Mouse (Mus musculus): ENCODE measurements at regions not wholly inside any gene's neighbourhood (a gene's known extent, or its start where the extent isn't known, plus 50 kb on each side); places are given as distances from the start of the nearest gene placed in this dataset.

DNA sequence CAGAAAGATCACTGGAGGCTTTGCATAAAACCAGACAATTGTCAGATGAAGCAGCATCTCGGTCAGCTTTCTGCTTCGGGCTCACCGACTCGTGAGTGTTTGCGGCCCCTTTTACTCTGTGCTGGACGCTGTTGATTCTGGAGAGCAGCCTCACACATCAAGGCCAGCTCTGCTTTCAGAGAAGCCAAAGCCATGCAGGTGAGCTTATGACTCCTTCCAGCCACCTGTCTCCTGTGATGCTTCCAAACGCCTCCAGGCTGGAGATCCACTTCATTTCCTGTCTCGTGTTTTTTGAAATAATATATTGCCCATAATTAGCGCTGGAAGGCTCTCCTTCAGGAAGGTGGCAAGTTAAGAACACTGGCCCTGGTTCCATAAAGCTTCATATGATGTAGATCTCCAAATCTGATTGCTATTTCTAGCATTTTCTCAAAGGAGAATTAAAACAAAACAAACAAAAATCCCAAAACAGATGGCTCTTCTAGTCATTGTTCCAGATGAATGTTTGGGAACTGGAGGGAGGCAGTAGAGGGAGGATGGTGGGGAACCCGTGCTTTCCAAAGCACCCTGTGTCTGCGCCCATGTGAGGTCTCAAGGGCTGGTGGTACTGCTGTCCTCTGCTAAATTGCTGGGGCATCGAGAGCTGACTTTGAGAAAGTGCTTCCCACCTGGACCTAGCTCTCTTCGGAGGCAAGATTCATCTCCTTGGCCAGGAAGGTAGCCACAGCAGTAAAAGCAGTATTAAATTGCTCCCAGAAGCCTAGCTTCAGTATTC is 593.9 kb upstream of the Gm19410 start:
- DNase-seq (ENCODE audit: low spot score), result no peak
- Histone ChIP-seq H3K4me1 (ENCODE audit: control insufficient read depth, insufficient read depth, low read length) (no peaks in the 10 kb centered on the region), H3K4me2 (ENCODE audit: low read depth, low read length) (no peak overlapping the region), H3K9me3 (replicated peaks; ENCODE audit: control insufficient read depth, low read length) (no peaks in the 10 kb centered on the region), H3K27me3 (ENCODE audit: control insufficient read depth, insufficient read depth, low read length) (no peaks in the 10 kb centered on the region), H3K9ac (replicated peaks; ENCODE audit: low read length) (no peak overlapping the region), H3K27ac (replicated peaks; ENCODE audit: low read depth, low read length) (no peak overlapping the region), H3K4me3 (ENCODE audit: low read depth, low read length) (no peak overlapping the region), H3K36me3 (replicated peaks; ENCODE audit: control insufficient read depth, insufficient read depth, low read depth, low read length) (no peaks in the 10 kb centered on the region)
- ATAC-seq (replicated peaks; ENCODE audit: insufficient number of reproducible peaks, low FRiP score, low TSS enrichment, low read depth), result no peak
- 82% methylated on average over 13 of the region's 13 CpGs for WGBS

DNA sequence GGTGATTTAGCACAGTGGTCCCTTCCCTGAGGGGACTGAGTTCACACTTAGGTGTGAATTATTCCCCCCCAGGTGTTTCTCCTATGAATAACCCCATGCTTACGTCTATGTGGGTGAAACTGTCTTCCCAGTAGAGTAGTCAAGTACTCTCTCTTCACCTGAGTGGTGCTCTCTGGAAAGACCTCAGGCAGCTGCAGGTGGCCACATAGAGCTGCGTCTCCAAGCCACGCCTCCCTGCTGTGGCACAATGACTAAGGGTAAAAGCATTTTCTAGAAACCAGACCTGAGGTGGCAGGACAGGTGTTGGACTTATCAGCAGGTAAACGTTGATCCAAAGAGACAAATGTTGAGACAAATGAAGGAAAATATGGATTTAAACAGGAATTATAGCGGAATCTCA is 588.3 kb upstream of the Gm19410 start:
- ATAC-seq (replicated peaks; ENCODE audit: insufficient number of reproducible peaks, low FRiP score, low TSS enrichment, low read depth), result no peak
- H3K4me3 ChIP-seq (ENCODE audit: low read depth, low read length), result no peak overlapping the region
- H3K27me3 ChIP-seq (ENCODE audit: control insufficient read depth, insufficient read depth, low read length), result no peaks in the 10 kb centered on the region
- no peak overlapping the region for H3K9ac ChIP-seq (replicated peaks; ENCODE audit: low read length)
- no peaks in the 10 kb centered on the region for H3K9me3 ChIP-seq (replicated peaks; ENCODE audit: control insufficient read depth, low read length)
- H3K4me1 ChIP-seq (ENCODE audit: control insufficient read depth, insufficient read depth, low read length), result no peaks in the 10 kb centered on the region
- H3K36me3 ChIP-seq (replicated peaks; ENCODE audit: control insufficient read depth, insufficient read depth, low read depth, low read length), result no peaks in the 10 kb centered on the region
- DNase-seq (ENCODE audit: low spot score), result no peak
- no peak overlapping the region for H3K4me2 ChIP-seq (ENCODE audit: low read depth, low read length)
- WGBS, result 80% methylated on average over 5 of the region's 5 CpGs
- no peak overlapping the region for H3K27ac ChIP-seq (replicated peaks; ENCODE audit: low read depth, low read length)

DNA sequence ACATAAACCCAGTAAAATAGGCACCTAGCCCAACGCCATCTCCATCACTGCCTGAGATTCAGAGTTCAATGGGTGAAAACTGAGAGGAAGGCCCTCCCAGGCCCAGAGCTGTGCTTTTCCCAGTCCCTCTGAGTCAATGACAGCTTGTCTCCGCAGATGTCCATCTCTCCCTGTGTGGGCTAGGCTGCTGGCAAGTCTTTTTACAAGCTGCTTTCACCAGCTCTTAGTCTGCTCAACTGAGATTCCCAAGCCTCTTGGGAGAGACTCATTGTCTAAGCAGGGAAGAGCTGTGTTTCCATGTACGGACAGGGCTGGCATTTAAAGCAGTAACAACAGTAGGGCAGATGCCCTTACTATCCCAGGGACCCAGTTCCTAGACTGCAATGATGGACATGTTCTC is 585.5 kb upstream of the Gm19410 start:
- Histone ChIP-seq H3K27ac (replicated peaks; ENCODE audit: low read depth, low read length) (no peak overlapping the region), H3K4me1 (ENCODE audit: control insufficient read depth, insufficient read depth, low read length) (no peaks in the 10 kb centered on the region), H3K27me3 (ENCODE audit: control insufficient read depth, insufficient read depth, low read length) (no peaks in the 10 kb centered on the region), H3K9me3 (replicated peaks; ENCODE audit: control insufficient read depth, low read length) (no peaks in the 10 kb centered on the region), H3K36me3 (replicated peaks; ENCODE audit: control insufficient read depth, insufficient read depth, low read depth, low read length) (no peaks in the 10 kb centered on the region), H3K4me3 (ENCODE audit: low read depth, low read length) (no peak overlapping the region), H3K9ac (replicated peaks; ENCODE audit: low read length) (no peak overlapping the region), H3K4me2 (ENCODE audit: low read depth, low read length) (no peak overlapping the region)
- ATAC-seq (replicated peaks; ENCODE audit: insufficient number of reproducible peaks, low FRiP score, low TSS enrichment, low read depth) (no peak), DNase-seq (ENCODE audit: low spot score) (no peak)
- 69% methylated on average over 3 of the region's 3 CpGs for WGBS

DNA sequence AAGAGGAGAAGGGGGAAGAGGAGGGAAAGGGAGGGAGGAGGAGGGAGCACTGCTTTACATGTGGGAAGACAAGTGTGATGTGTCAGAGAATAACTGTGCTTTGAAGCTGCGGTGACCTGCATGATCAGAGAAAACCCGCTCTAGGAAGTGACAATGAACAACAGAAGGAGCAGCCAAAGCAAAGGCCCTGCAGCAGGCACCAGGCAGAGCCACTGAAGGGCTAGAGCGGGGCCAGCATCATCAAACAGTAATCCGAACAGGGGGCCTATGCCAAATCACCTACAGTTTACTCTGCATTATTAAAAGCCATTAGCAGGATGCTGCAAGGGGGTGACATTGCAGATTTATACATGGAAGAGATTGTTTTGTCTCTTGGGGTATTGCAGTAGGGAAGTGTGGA is 583.4 kb upstream of the Gm19410 start:
- H3K9me3 ChIP-seq (replicated peaks; ENCODE audit: control insufficient read depth, low read length), result no peaks in the 10 kb centered on the region
- H3K4me1 ChIP-seq (ENCODE audit: control insufficient read depth, insufficient read depth, low read length), result no peaks in the 10 kb centered on the region
- no peak overlapping the region for H3K9ac ChIP-seq (replicated peaks; ENCODE audit: low read length)
- H3K27me3 ChIP-seq (ENCODE audit: control insufficient read depth, insufficient read depth, low read length), result no peaks in the 10 kb centered on the region
- 76% methylated on average over 4 of the region's 4 CpGs for WGBS
- H3K27ac ChIP-seq (replicated peaks; ENCODE audit: low read depth, low read length), result no peak overlapping the region
- no peak for DNase-seq (ENCODE audit: low spot score)
- H3K4me2 ChIP-seq (ENCODE audit: low read depth, low read length), result no peak overlapping the region
- H3K4me3 ChIP-seq (ENCODE audit: low read depth, low read length), result no peak overlapping the region
- no peaks in the 10 kb centered on the region for H3K36me3 ChIP-seq (replicated peaks; ENCODE audit: control insufficient read depth, insufficient read depth, low read depth, low read length)
- ATAC-seq (replicated peaks; ENCODE audit: insufficient number of reproducible peaks, low FRiP score, low TSS enrichment, low read depth), result no peak

DNA sequence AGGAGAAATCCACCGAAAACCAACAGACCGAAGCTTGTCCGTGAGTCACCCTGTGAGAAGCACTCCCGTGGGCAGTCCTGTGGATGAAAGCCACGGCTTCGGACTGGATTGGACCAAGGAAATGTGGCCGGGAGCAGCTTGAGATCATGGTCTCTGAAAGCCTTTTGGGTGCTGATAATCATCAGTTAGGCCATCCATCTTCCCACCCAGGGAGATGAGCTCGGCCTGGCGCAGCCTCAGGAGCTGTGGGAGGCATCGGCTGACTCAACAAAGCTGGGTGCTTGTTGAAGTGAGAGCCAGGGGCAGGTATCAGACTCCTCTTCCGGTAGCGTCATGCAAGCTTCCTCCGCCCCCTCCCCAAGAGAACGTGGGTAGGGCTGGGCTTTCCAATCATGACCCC is 582.2 kb upstream of the Gm19410 start:
- no peaks in the 10 kb centered on the region for H3K4me1 ChIP-seq (ENCODE audit: control insufficient read depth, insufficient read depth, low read length)
- no peaks in the 10 kb centered on the region for H3K9me3 ChIP-seq (replicated peaks; ENCODE audit: control insufficient read depth, low read length)
- H3K4me2 ChIP-seq (ENCODE audit: low read depth, low read length), result no peak overlapping the region
- 89% methylated on average over 14 of the region's 14 CpGs for WGBS
- no peak overlapping the region for H3K27ac ChIP-seq (replicated peaks; ENCODE audit: low read depth, low read length)
- no peaks in the 10 kb centered on the region for H3K27me3 ChIP-seq (ENCODE audit: control insufficient read depth, insufficient read depth, low read length)
- no peak overlapping the region for H3K4me3 ChIP-seq (ENCODE audit: low read depth, low read length)
- H3K9ac ChIP-seq (replicated peaks; ENCODE audit: low read length), result no peak overlapping the region
- DNase-seq (ENCODE audit: low spot score) (no peak), ATAC-seq (replicated peaks; ENCODE audit: insufficient number of reproducible peaks, low FRiP score, low TSS enrichment, low read depth) (no peak)
- H3K36me3 ChIP-seq (replicated peaks; ENCODE audit: control insufficient read depth, insufficient read depth, low read depth, low read length), result no peaks in the 10 kb centered on the region

DNA sequence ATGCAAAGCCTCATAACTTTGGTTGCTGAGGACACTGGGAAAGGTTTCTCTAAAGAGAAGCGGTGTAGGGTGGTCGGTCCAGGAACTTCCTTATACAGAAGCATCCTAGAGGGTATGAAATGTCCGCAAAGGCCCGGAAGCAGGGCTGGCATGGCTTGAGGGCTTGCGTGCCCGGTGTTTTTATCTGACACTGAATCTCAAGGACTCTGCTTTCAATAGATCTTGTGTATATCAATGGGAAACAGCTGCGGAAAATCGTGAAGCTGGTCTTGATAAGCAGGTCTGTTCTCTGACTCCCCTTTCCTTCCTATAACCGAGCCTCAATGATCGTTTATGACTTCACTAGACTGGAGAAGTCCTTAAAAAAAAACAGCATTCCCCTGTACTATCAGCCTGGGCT is 580.4 kb upstream of the Gm19410 start:
- Histone ChIP-seq H3K9ac (replicated peaks; ENCODE audit: low read length) (no peak overlapping the region), H3K4me1 (ENCODE audit: control insufficient read depth, insufficient read depth, low read length) (no peaks in the 10 kb centered on the region), H3K36me3 (replicated peaks; ENCODE audit: control insufficient read depth, insufficient read depth, low read depth, low read length) (no peaks in the 10 kb centered on the region), H3K4me3 (ENCODE audit: low read depth, low read length) (no peak overlapping the region), H3K9me3 (replicated peaks; ENCODE audit: control insufficient read depth, low read length) (no peaks in the 10 kb centered on the region), H3K27ac (replicated peaks; ENCODE audit: low read depth, low read length) (no peak overlapping the region), H3K4me2 (ENCODE audit: low read depth, low read length) (no peak overlapping the region), H3K27me3 (ENCODE audit: control insufficient read depth, insufficient read depth, low read length) (no peaks in the 10 kb centered on the region)
- DNase-seq (ENCODE audit: low spot score), result peak; percentile 51
- WGBS, result 62% methylated on average over 10 of the region's 10 CpGs
- ATAC-seq (replicated peaks; ENCODE audit: insufficient number of reproducible peaks, low FRiP score, low TSS enrichment, low read depth), result no peak

DNA sequence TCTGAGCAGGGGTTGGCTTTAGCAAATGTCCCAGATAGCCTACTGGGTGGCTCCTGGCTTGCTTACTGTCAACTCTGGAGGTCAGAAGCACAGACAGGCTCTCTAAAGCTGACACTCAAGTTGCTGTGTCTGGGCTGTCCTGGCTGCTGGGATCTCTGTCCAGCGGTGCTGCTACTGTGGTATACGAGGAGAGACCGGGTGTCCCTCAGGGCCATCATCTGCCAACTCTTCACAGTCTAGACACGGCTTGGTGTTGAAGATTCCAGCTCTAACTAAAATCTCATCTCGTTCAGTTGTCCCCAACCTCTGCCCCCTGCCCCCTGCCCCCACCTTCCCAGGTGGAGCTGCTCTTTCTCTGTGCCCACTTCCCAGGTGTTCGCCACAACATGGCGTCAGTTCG is 577.1 kb upstream of the Gm19410 start:
- no peak overlapping the region for H3K4me3 ChIP-seq (ENCODE audit: low read depth, low read length)
- 92% methylated on average over 8 of the region's 8 CpGs for WGBS
- no peaks in the 10 kb centered on the region for H3K27me3 ChIP-seq (ENCODE audit: control insufficient read depth, insufficient read depth, low read length)
- no peak overlapping the region for H3K9ac ChIP-seq (replicated peaks; ENCODE audit: low read length)
- H3K36me3 ChIP-seq (replicated peaks; ENCODE audit: control insufficient read depth, insufficient read depth, low read depth, low read length), result no peaks in the 10 kb centered on the region
- ATAC-seq (replicated peaks; ENCODE audit: insufficient number of reproducible peaks, low FRiP score, low TSS enrichment, low read depth) (no peak), DNase-seq (ENCODE audit: low spot score) (no peak)
- no peak overlapping the region for H3K27ac ChIP-seq (replicated peaks; ENCODE audit: low read depth, low read length)
- no peaks in the 10 kb centered on the region for H3K9me3 ChIP-seq (replicated peaks; ENCODE audit: control insufficient read depth, low read length)
- H3K4me1 ChIP-seq (ENCODE audit: control insufficient read depth, insufficient read depth, low read length), result no peaks in the 10 kb centered on the region
- no peak overlapping the region for H3K4me2 ChIP-seq (ENCODE audit: low read depth, low read length)

DNA sequence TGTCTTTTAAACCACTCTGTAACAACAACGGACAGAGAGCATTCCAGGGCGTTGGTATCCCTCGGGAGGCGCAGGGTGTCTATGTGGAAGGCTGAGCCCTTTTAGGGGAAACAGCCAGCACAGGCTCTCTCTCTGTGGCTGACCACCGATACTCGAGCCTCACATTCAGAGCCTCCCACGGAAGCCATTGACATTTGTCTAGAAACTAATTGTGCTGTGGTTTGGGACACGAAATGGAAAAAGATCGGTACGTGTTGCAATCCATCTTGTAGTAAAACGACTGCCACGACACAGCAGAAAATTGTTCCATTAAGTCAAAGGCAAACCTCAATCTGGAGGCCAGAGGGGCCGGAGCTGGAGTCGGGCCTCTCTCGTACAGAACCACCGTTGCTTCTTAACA is 575.9 kb upstream of the Gm19410 start:
- ATAC-seq (replicated peaks; ENCODE audit: insufficient number of reproducible peaks, low FRiP score, low TSS enrichment, low read depth), result no peak
- Histone ChIP-seq H3K9me3 (replicated peaks; ENCODE audit: control insufficient read depth, low read length) (no peaks in the 10 kb centered on the region), H3K4me1 (ENCODE audit: control insufficient read depth, insufficient read depth, low read length) (no peaks in the 10 kb centered on the region), H3K36me3 (replicated peaks; ENCODE audit: control insufficient read depth, insufficient read depth, low read depth, low read length) (no peaks in the 10 kb centered on the region), H3K27me3 (ENCODE audit: control insufficient read depth, insufficient read depth, low read length) (no peaks in the 10 kb centered on the region), H3K4me2 (ENCODE audit: low read depth, low read length) (no peak overlapping the region), H3K9ac (replicated peaks; ENCODE audit: low read length) (no peak overlapping the region), H3K27ac (replicated peaks; ENCODE audit: low read depth, low read length) (no peak overlapping the region), H3K4me3 (ENCODE audit: low read depth, low read length) (no peak overlapping the region)
- DNase-seq (ENCODE audit: low spot score), result no peak
- 77% methylated on average over 16 of the region's 16 CpGs for WGBS

Measured in embryonic facial prominence, embryonic 11.5 days (tissue).